Mouse (Mus musculus) forebrain, embryonic 15.5 days (tissue): ENCODE data around the gene 1700028P14Rik. TPM values are rescaled to one million over a fixed set of nuclear protein-coding genes. Genes with fewer than 3 reads are reported as not detected.
A peak's percentile ranks its signal among the peaks of the same experiment; 100 is the strongest.

Experiments
- ATAC-seq: fragments of 200-750 bp; cut with Nextera tagmentation; replicated peaks from 2 replicates; pipeline ENCODE4 v1.8.0; 2017; ENCODE audit warnings: mild to moderate bottlenecking, moderate TSS enrichment, moderate library complexity
- H3K27ac ChIP-seq: fragments of 300-500 bp; sonication (generic); replicated peaks from 2 replicates; pipeline ENCODE4 v1.5.1; 2015; ENCODE audit warnings: mild to moderate bottlenecking, inconsistent platforms
- H3K27me3 ChIP-seq: fragments of 300-500 bp; sonication (generic); 2 replicates; pipeline ENCODE4 v1.6.1; 2015; ENCODE audit warnings: inconsistent platforms
- H3K36me3 ChIP-seq: fragments of 300-500 bp; sonication (generic); 2 replicates; pipeline ENCODE4 v1.6.1; 2015; ENCODE audit warnings: mild to moderate bottlenecking, inconsistent platforms
- H3K4me1 ChIP-seq: fragments of 300-500 bp; sonication (generic); 2 replicates; pipeline ENCODE4 v1.6.1; 2015; ENCODE audit warnings: inconsistent platforms
- H3K4me2 ChIP-seq: fragments of 300-500 bp; sonication (generic); replicated peaks from 2 replicates; pipeline ENCODE4 v1.6.1; 2015; ENCODE audit warnings: mild to moderate bottlenecking, inconsistent platforms
- H3K4me3 ChIP-seq: fragments of 300-500 bp; sonication (generic); 2 replicates; pipeline ENCODE4 v1.5.1; 2015; ENCODE audit warnings: mild to moderate bottlenecking, inconsistent platforms
- H3K9ac ChIP-seq: fragments of 300-500 bp; sonication (generic); replicated peaks from 2 replicates; pipeline ENCODE4 v1.6.1; 2015; ENCODE audit warnings: mild to moderate bottlenecking, inconsistent platforms
- H3K9me3 ChIP-seq: fragments of 300-500 bp; sonication (generic); 2 replicates; pipeline ENCODE4 v1.6.1; 2016; ENCODE audit warnings: inconsistent platforms
- WGBS: fragments of 180-500 bp; shearing (Covaris S2); methylation state at CpG from one replicate; pipeline ENCODE4 v1.1.7; 2015; ENCODE audit warnings: mixed read lengths; 5-methylcytosine and 5-hydroxymethylcytosine counted together
- polyA plus RNA-seq: library from polyadenylated mRNA; unstranded; fragments of >200 nt; fragmentation: Nextera tagmentation; extraction: Ambion mirVana; gene quantifications from 2 replicates; pipeline ENCODE4 v1.2.1, GENCODE M21; 2015

The 1700028P14Rik gene
- polyA plus RNA-seq, 1 experiment from 2014 or later: 1.3 TPM

- H3K36me3 ChIP-seq: no peaks in the 10 kb centered on the region
- H3K27ac ChIP-seq: peak overlapping the region; percentile 52; the same call in 1 of the 2 replicates
- 46% methylated on average over 11 of the region's 11 CpGs for WGBS
- 0 out of 2 replicates have a peak, but pooled peaks cover 7% of the 10 kb centered on the region for H3K4me1 ChIP-seq
- H3K9me3 ChIP-seq: no peaks in the 10 kb centered on the region
- H3K9ac ChIP-seq: no peak overlapping the region
- no peak overlapping the region for H3K4me2 ChIP-seq
- peak; percentile 58 for ATAC-seq
- H3K4me3 ChIP-seq: no peak overlapping the region
- H3K27me3 ChIP-seq: no peaks in the 10 kb centered on the region
Observed at GRCm38 (mm10) chr19:23578606-23579355, 73.8 kb downstream of the 1700028P14Rik start.

DNA sequence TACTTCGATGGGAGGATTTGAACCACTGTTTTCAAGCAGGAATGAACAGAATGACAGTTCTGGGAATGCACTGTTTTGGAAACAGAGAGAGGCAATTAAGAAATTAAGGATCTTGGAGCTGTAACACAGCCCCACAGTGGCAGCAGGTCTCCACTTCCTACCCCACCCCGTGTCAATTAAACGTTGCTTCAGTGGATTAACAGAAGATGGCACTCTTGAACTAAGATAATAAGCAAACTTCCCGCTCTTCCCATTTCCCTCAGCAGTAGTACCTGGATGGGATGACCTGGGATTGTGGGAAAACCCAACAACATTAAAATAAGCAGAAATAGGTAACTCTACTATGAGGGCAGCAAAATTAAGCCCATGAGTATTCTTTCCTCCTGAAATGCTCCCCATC is 75.9 kb downstream of the 1700028P14Rik start:
- Histone ChIP-seq H3K9ac (no peak overlapping the region), H3K4me1 (0 out of 2 replicates have a peak, but pooled peaks cover 7% of the 10 kb centered on the region), H3K4me2 (no peak overlapping the region), H3K4me3 (no peak overlapping the region), H3K27ac (no peak overlapping the region), H3K27me3 (no peaks in the 10 kb centered on the region), H3K36me3 (no peaks in the 10 kb centered on the region), H3K9me3 (no peaks in the 10 kb centered on the region)
- no peak for ATAC-seq
- WGBS: 52% methylated on average over 4 of the region's 4 CpGs

DNA sequence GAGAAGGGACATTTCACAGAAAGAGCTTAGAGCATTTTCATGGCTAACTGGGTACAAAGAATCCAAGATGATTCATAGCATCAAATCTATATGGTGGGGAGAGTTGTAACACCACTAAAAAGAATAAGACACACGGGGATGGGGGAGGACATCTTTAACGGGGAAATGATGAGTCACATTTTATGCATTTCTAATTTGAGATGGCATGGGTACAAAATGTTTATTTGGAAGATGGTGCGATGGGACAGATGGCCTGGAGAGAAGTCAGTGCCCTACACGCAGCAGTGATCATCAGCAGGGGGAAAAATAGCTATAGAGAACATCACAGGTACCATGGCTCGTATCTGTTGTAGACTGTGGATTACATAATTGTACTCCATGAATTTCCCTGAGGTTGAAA is 88.9 kb downstream of the 1700028P14Rik start:
- H3K27ac ChIP-seq: no peak overlapping the region
- H3K4me2 ChIP-seq: no peak overlapping the region
- H3K9me3 ChIP-seq: no peaks in the 10 kb centered on the region
- 80% methylated on average over 5 of the region's 5 CpGs for WGBS
- no peak overlapping the region for H3K9ac ChIP-seq
- H3K4me1 ChIP-seq: no peaks in the 10 kb centered on the region
- H3K27me3 ChIP-seq: no peaks in the 10 kb centered on the region
- H3K36me3 ChIP-seq: no peaks in the 10 kb centered on the region
- ATAC-seq: no peak
- no peak overlapping the region for H3K4me3 ChIP-seq

DNA sequence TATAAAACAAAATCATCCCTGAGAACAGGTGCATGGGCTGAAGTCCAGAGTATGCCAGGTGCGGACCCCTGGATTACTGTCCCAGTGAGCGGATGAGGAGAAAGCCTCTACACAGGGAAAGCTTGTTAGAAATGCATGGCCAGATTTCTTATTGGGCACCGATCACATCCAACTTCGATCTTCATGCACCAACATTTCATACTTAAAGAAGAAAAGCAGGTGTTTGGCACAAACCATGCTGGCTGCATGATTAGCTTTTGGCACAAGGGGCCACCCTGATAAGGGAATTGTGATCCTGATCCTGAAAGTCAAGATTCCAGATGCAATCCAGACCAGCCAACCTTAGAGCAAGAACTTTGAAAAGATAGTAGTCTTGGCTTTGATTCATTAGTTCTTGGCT is 90.0 kb downstream of the 1700028P14Rik start:
- Histone ChIP-seq H3K9me3 (no peaks in the 10 kb centered on the region), H3K27ac (no peak overlapping the region), H3K4me1 (no peaks in the 10 kb centered on the region), H3K9ac (no peak overlapping the region), H3K27me3 (no peaks in the 10 kb centered on the region), H3K4me2 (no peak overlapping the region), H3K4me3 (no peak overlapping the region), H3K36me3 (no peaks in the 10 kb centered on the region)
- WGBS: 88% methylated on average over 4 of the region's 4 CpGs
- no peak for ATAC-seq

DNA sequence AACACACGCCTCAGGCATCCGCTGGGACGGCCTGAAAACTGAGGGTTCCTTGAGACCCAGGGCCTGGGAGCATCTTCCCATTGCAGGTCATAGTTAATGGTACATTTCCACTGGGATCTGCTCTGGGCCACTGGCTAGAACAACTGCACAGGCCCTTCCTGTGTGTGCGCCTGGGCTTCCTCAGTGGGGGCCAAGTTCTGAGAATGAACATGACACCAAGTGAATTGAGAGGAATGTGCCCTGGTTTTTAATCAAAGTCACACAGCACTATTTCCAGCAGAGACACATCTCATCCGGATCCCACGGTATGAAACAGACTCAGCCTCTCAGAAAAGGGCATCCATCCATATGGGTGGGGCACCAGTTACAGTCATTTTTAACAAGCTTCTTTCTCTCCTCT is 90.6 kb downstream of the 1700028P14Rik start:
- no peak for ATAC-seq
- H3K36me3 ChIP-seq: no peaks in the 10 kb centered on the region
- H3K4me2 ChIP-seq: no peak overlapping the region
- no peak overlapping the region for H3K4me3 ChIP-seq
- H3K27ac ChIP-seq: no peak overlapping the region
- H3K9me3 ChIP-seq: no peaks in the 10 kb centered on the region
- no peak overlapping the region for H3K9ac ChIP-seq
- H3K4me1 ChIP-seq: no peaks in the 10 kb centered on the region
- WGBS: 90% methylated on average over 6 of the region's 6 CpGs
- H3K27me3 ChIP-seq: no peaks in the 10 kb centered on the region

DNA sequence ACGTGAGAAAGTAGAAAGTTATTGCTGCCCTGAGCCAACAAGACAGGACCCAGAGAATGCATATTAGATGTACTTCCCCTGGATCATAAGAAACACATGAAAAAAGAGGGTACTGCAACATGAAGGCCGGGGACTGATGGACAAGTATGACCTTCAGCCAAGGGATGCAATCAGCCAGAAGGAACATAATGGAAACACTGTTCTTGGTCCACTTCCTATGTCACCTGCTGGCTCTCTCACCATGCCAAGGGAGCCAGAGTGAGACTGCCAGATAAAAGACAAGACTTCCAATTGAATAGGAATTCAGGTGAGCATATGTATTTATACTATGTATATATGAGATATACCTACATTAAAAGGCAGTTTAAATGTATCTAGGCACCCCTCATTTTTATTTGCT is 99.2 kb downstream of the 1700028P14Rik start:
- Histone ChIP-seq H3K27ac (no peak overlapping the region), H3K4me2 (no peak overlapping the region), H3K4me3 (no peak overlapping the region), H3K27me3 (no peaks in the 10 kb centered on the region), H3K4me1 (no peaks in the 10 kb centered on the region), H3K9ac (no peak overlapping the region), H3K36me3 (no peaks in the 10 kb centered on the region), H3K9me3 (no peaks in the 10 kb centered on the region)
- no peak for ATAC-seq
- WGBS: 83% methylated on average over 2 of the region's 2 CpGs

- H3K4me1 ChIP-seq: peaks cover 7% of the 10 kb centered on the region; the same call in 1 of the 2 replicates
- H3K36me3 ChIP-seq: no peaks in the 10 kb centered on the region
- no peaks in the 10 kb centered on the region for H3K9me3 ChIP-seq
- no peak overlapping the region for H3K4me2 ChIP-seq
- H3K27ac ChIP-seq: no peak overlapping the region
- H3K9ac ChIP-seq: no peak overlapping the region
- no peak overlapping the region for H3K4me3 ChIP-seq
- no peak for ATAC-seq
- H3K27me3 ChIP-seq: no peaks in the 10 kb centered on the region
Observed at GRCm38 (mm10) chr19:23545604-23546003, 107.0 kb downstream of the 1700028P14Rik start.

GRCm38 (mm10) chr19:23543244-23544004 is 109.2 kb downstream of the 1700028P14Rik start:
- Histone ChIP-seq H3K27ac (no peak overlapping the region), H3K27me3 (no peaks in the 10 kb centered on the region), H3K9me3 (no peaks in the 10 kb centered on the region), H3K4me3 (no peak overlapping the region), H3K9ac (no peak overlapping the region), H3K36me3 (no peaks in the 10 kb centered on the region), H3K4me2 (no peak overlapping the region), H3K4me1 (peaks cover 11% of the 10 kb centered on the region)
- WGBS: 18% methylated on average over 11 of the region's 11 CpGs
- ATAC-seq: peak; percentile 60; the same call in 1 of the 2 replicates

GRCm38 (mm10) chr19:23542759-23543158 is 109.9 kb downstream of the 1700028P14Rik start:
- Histone ChIP-seq H3K27ac (no peak overlapping the region), H3K27me3 (no peaks in the 10 kb centered on the region), H3K9ac (no peak overlapping the region), H3K4me1 (peaks cover 11% of the 10 kb centered on the region), H3K4me3 (no peak overlapping the region), H3K9me3 (no peaks in the 10 kb centered on the region), H3K36me3 (no peaks in the 10 kb centered on the region), H3K4me2 (no peak overlapping the region)
- WGBS: 34% methylated on average over 4 of the region's 4 CpGs
- ATAC-seq: no peak

GRCm38 (mm10) chr19:23535700-23536099 is 116.9 kb downstream of the 1700028P14Rik start:
- H3K9ac ChIP-seq: no peak overlapping the region

DNA sequence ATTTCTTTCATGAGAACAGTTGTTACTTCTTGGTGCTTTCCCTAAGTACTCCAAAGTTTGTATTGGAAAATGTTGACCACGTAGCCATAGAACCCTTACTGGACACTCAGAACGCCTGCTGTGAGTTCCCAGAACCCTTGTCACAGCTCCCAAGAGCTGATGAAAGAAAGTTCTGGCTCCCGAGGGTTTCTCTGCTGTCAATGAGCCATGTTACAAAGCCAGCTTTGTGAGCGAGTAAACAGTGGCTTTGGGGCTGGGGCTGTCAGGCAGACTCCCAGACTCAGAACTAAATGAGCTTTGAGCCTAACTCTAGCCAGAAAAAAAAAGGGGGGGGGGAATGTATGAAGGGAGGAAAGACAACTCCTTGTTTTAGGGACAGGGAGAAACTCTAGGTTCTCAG is 120.7 kb downstream of the 1700028P14Rik start:
- Histone ChIP-seq H3K27ac (no peak overlapping the region), H3K4me3 (no peak overlapping the region), H3K4me1 (no peaks in the 10 kb centered on the region; the same call in 1 of the 2 replicates), H3K9ac (no peak overlapping the region), H3K27me3 (no peaks in the 10 kb centered on the region), H3K9me3 (no peaks in the 10 kb centered on the region), H3K36me3 (no peaks in the 10 kb centered on the region), H3K4me2 (no peak overlapping the region)
- 6% methylated on average over 4 of the region's 4 CpGs for WGBS
- ATAC-seq: no peak

More at GRCm38 (mm10) chr19:23535700-23536099, 116.9 kb downstream of the 1700028P14Rik start:
- H3K9me3 ChIP-seq: no peaks in the 10 kb centered on the region
- WGBS: 94% methylated on average over 3 of the region's 3 CpGs
- H3K27ac ChIP-seq: no peak overlapping the region
- no peak overlapping the region for H3K4me3 ChIP-seq
- no peaks in the 10 kb centered on the region for H3K36me3 ChIP-seq
- H3K4me1 ChIP-seq: peaks cover 4% of the 10 kb centered on the region
- H3K4me2 ChIP-seq: no peak overlapping the region
- no peaks in the 10 kb centered on the region for H3K27me3 ChIP-seq
- ATAC-seq: no peak

GRCm38 (mm10) chr19:23523711-23524110 is 128.9 kb downstream of the 1700028P14Rik start:
- Histone ChIP-seq H3K4me1 (0 out of 2 replicates have a peak, but pooled peaks cover under 1% of the 10 kb centered on the region), H3K4me2 (no peak overlapping the region), H3K27me3 (no peaks in the 10 kb centered on the region), H3K9ac (no peak overlapping the region), H3K9me3 (no peaks in the 10 kb centered on the region), H3K4me3 (no peak overlapping the region), H3K36me3 (no peaks in the 10 kb centered on the region), H3K27ac (no peak overlapping the region)
- 11% methylated on average over 1 of the region's 1 CpGs for WGBS
- ATAC-seq: no peak
